Mouse (Mus musculus): ENCODE measurements around the gene Acpp.

Acpp gene

DNA sequence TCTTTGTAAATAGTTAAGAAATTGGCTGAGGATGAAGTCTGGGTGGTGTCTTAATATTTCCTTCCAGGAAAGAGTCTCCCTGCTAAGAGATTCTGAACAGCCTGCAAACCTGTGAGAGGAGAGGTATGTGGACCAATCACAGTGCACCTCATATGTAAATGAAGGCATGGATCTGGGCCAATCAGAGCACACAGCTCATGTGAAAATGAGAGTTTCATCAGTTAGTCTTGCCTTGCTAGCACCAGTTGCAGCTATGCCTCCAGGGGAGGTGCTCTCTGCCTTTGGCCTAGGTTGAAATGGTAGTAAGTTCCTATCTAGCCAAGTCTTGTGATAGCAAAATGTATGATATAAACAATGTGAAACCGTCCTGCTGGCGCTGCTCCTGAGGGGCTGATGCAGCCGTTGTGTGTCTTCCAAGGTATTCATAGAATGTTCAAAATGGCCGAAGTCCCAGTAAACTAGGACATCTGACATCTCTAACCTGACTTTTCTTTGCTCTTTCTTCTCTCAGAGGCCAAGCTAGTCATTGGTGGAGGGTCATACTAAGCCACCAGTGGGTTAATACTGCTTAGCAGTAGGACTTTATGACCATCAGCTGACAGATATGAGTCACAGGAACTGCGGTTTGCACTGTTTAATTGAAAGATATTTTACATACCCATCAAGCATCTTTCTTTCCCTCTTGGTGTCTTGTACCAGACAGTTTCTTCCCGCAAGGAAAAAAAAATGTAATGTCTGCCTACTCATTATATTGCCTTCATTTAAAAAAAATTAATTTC lies 32.0 kb downstream of the Acpp start:
- peak; percentile 45 for DNase-seq (ENCODE audit: extremely low read depth, insufficient read length, low spot score)

- no peak for DNase-seq (ENCODE audit: extremely low read depth, insufficient read length, low spot score)
Measured at GRCm38 (mm10) chr9:104304800-104305199, 32.7 kb downstream of the Acpp start.

- DNase-seq (ENCODE audit: extremely low read depth, insufficient read length, low spot score) = no peak
Measured at GRCm38 (mm10) chr9:104304376-104304775, 33.2 kb downstream of the Acpp start.

GRCm38 (mm10) chr9:104300569-104300968 lies 37.0 kb downstream of the Acpp start:
- DNase-seq (ENCODE audit: extremely low read depth, insufficient read length, low spot score) = no peak

DNA sequence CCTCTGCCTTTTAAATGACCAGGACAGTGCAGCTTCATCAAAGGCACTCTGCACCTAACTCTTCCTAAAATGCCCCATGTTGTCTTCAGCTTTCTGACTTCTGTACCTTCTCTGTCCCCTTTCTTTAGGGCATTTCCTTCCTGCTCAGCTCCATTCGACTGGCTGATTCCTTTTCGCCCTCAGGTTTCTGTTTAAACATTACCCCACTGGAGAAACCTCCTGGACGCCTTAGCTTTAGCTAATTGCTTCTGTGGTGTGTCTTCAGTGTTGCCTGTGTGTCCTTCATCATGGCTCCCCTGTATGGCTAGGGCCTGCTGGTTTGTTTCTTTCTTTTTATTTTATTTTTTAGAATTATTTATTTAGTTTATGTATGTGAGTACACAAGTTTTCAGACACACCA lies 40.5 kb downstream of the Acpp start:
- no peak for DNase-seq (ENCODE audit: extremely low read depth, insufficient read length, low spot score)

GRCm38 (mm10) chr9:104284934-104285333 lies 52.6 kb downstream of the Acpp start:
- DNase-seq (ENCODE audit: extremely low read depth, insufficient read length, low spot score) = no peak

- DNase-seq (ENCODE audit: extremely low read depth, insufficient read length, low spot score) = no peak
Measured at GRCm38 (mm10) chr9:104282536-104282935, 55.0 kb downstream of the Acpp start.

DNA sequence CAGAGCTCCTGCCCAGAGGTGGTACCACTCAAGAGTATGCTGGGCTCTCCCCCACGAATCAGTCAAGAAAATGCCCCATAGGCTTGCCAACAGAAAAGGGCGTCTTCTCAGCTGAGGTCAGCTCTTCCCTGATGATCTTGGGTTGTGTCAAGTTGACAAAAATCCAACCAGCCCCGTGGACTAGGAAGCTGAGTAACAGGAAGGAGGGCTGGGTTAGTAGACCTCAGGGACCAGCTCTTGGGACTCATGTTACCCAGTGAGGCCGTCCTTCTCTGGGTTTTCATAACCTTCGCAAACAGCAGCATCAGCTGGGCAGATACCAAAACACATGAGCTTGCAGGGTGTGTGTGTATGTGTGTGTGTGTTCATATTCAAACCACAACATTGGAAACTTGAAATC lies 55.8 kb downstream of the Acpp start:
- DNase-seq (ENCODE audit: extremely low read depth, insufficient read length, low spot score) = peak; percentile 16

GRCm38 (mm10) chr9:104280725-104281495 lies 56.6 kb downstream of the Acpp start:
- no peak for DNase-seq (ENCODE audit: extremely low read depth, insufficient read length, low spot score)

GRCm38 (mm10) chr9:104277528-104278162 lies 59.9 kb downstream of the Acpp start:
- DNase-seq (ENCODE audit: extremely low read depth, insufficient read length, low spot score) = peak; percentile 35

DNA sequence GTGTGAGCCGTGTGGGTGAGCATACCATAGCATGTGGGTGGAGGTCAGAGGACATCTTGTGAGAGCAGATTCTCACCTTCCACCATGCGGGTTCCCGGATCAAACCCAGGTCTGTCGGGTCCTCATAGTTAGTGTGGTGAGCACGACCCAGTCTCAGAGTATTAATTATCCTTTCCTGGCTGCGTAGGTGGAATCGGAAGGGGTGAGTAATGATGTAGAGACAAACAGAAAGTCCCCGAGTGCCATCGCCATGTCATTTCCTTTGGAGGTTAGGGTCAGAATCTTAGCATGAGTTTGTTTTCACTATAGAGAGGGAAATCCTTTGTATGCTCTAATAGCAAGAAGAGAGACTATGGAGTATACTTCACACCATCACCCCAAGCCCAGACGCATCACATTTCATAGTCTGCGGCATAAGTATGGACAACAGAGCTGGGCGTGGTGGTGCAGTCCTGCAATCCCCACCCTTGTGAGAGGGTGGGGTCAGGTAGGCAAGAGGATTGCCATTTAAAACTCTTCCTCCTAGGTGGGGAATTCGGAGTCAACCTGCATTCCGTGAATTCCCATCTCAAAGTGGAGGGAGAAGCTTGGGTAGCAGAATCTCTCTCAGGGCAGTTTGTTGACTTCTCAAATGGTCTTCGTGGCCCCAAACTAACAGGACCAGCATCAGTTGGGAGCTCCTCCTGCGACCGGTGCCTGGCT lies 62.3 kb downstream of the Acpp start:
- no peak for DNase-seq (ENCODE audit: extremely low read depth, insufficient read length, low spot score)

DNA sequence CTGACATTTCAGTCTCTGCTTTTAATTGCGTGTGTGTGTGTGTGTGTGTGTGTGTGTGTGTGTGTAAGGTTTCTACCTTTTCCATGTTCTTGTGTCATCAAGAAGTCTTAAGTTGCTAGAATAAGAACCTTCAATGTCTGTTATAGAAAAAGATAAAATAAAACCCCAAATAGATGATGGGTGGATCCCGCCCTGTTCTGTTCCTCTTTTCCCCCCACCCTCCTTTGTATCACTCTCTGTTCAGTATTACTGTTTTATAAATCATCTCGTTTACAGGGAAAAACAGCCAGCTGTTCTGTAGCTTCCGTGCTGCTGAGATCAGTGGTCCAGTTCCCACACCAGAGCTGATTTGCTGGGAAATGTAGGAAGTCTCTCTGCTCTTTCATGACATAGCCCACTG lies 65.5 kb downstream of the Acpp start:
- no peak for DNase-seq (ENCODE audit: extremely low read depth, insufficient read length, low spot score)

GRCm38 (mm10) chr9:104271642-104272041 lies 65.9 kb downstream of the Acpp start:
- DNase-seq (ENCODE audit: extremely low read depth, insufficient read length, low spot score) = no peak

DNA sequence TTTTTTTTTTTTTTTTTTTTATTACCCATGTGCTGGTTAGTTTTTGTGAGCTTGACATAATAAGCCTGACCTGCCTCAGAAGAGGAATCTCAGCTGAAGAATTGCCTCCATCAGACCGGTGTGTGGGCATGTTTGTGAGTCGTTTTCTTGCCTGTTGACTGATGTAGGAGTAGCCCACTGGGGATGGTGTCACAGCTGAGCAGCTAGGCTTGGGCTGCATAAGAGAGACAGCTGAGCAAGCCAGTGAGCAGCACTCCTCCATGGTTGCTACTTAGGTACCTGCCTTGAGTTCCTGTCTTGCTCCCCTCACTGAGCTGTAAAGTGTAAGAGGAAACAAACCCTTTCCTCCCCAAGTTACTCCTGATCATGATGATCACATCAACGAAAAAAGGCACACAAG lies 67.6 kb downstream of the Acpp start:
- no peak for DNase-seq (ENCODE audit: extremely low read depth, insufficient read length, low spot score)

DNA sequence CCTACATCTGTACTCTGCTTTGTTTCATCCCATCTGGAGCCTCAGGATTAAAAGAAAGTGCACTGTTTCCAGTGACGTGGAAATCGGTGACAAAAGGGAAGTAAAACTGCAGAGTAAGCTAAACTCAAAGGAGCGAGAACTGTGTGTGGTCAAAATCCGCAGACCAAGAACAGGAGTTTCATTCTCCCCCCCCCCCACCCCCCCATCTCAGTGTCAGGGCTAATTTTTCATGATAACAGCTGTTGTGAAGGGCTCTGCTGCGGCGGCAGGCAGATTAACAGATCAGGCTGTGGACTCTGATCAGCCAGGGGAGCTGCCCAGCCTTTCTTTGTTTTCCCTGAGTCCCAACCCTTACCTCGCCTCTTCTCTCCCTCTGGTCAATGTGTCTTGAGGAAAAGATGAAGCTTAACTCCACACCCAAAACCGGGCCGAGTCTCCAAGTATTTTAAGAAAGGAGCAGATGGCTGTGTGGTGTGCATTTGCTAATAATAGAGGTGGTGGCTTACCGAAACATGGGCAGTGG lies 68.1 kb downstream of the Acpp start:
- DNase-seq (ENCODE audit: extremely low read depth, insufficient read length, low spot score) = no peak

- no peak for DNase-seq (ENCODE audit: extremely low read depth, insufficient read length, low spot score)
Measured at GRCm38 (mm10) chr9:104264567-104264966, 73.0 kb downstream of the Acpp start.

GRCm38 (mm10) chr9:104262823-104263352 lies 74.7 kb downstream of the Acpp start, which contains the start of gene Dnajc13:
Dnajc13 (minus strand) TSS chr9:104262930.
- peak; percentile 100 for DNase-seq (ENCODE audit: extremely low read depth, insufficient read length, low spot score)

DNA sequence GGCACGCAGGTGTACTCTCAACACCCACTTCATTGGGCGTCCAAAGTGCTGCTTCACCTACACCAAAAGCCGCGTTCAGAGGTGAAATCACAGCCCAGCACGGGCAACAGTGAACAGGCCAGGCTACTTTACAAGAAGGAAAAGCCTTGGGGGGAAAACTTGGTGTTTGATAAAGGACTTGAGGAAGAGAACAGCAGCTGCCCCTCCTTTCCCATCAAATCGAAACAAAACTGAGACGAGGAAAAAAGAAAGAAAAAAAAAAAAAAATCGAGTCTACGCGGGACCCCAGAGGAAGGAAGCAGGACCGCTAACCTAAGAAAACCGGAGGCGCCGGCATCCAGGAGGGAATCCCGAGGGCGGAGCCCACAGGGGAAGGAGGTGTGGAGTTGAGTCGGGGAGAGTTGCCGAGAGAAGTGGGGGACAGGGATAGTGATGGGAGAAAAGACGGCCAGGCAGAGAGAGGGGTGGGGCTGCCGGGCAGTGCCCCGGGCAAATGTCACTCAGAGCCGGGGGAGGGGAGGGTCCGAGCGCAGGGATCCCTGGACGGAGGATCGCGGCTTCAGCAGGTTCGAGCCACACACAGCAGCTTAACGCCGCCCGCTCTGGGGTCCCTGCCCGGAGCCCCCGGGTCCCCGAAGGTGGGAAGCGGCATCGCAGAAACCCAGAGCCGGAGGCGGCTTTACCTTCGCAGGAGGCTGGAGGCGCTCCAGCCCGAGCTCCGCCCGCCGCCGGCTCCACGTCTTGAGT lies 75.4 kb downstream of the Acpp start:
- DNase-seq (ENCODE audit: extremely low read depth, insufficient read length, low spot score) = peak; percentile 74

GRCm38 (mm10) chr9:104260306-104260705 lies 77.2 kb downstream of the Acpp start:
- no peak for DNase-seq (ENCODE audit: extremely low read depth, insufficient read length, low spot score)

DNA sequence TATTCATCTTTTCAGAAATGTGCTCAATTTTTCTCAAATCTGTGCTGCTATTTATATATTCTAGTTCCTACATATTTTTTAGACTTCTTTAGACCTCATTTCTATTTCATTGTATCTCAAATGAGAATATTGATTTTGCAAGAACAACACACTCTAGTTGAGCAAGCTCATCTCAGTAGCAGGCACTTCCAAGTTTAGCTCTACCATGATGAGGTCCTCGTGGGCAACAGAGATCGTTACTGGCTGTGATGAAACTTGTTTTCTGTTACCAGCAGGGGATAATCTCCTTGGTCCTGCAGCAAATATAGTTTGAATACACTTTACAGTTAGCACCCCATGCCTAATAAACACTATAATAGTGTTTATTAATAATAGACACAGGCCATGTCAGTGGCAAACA lies 81.5 kb downstream of the Acpp start:
- no peak for DNase-seq (ENCODE audit: extremely low read depth, insufficient read length, low spot score)
